Mouse (Mus musculus): ENCODE results near the gene Slc6a12. TPM values are rescaled to one million over a fixed set of nuclear protein-coding genes. Genes with fewer than 3 reads are reported as not detected.

The Slc6a12 gene
- polyA plus RNA-seq, 1 experiment from 2014 or later = 0.78 TPM

GRCm38 (mm10) chr6:121407571-121408011, 64.7 kb downstream of the Slc6a12 start:
- H3K27me3 ChIP-seq (replicated peaks; ENCODE audit: control insufficient read depth, insufficient read depth, low read length) = peaks cover 26% of the 10 kb centered on the region
- no peak overlapping the region for H3K9ac ChIP-seq (ENCODE audit: low read depth, low read length)
- H3K4me2 ChIP-seq (ENCODE audit: low read depth, low read length) = no peak overlapping the region
- H3K36me3 ChIP-seq (ENCODE audit: control insufficient read depth, insufficient read depth, low read length) = no peaks in the 10 kb centered on the region
- H3K4me1 ChIP-seq (ENCODE audit: control insufficient read depth, insufficient read depth, low read length) = no peaks in the 10 kb centered on the region
- WGBS = 32% methylated on average over 5 of the region's 5 CpGs
- H3K4me3 ChIP-seq (ENCODE audit: low read depth, low read length) = no peak overlapping the region
- no peaks in the 10 kb centered on the region for H3K9me3 ChIP-seq (ENCODE audit: control insufficient read depth, low read length)
- H3K27ac ChIP-seq (replicated peaks; ENCODE audit: low read depth, low read length) = no peak overlapping the region
- DNase-seq (ENCODE audit: low spot score) = peak; percentile 27
- ATAC-seq (ENCODE audit: low read depth) = 0 out of 2 replicates have a peak, but pooled peaks have one; percentile 12

DNA sequence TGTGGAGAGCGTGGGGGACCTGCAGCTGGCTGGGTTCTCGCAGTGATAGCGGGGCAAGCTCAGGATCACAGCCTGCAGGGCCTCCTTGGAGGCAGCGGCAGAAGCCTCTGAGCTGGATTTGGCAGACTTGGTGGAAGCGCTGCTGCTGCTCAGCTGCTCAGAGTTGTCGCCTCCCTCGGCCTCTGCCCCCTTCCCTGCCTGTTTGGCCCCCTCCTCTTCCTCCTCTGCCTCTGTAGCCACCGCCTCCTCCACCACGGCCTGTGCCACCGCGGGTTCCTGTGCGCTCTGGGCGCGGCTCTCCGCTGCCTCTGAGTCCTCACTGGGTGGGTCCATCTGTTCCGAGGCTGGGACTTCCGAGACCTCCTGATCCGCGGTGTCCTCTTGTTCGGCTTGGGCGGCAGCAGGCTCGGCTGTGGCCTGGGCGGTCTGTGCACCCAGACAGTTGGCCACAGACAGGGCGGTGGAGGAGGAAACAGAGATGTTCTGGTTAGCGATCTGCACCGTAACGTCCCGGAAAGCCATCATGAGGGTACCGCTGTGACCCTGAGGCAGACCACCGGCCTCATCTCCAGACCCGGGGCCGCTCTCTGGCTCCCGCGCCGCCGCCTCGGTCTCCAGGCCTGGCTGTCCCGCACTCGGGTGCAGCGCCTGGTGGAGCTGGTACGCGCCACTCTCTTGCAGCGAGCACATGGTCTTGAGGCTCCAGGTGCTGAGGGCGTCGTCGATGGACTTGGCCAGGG, 69.9 kb downstream of the Slc6a12 start:
- Histone ChIP-seq H3K27ac (replicated peaks; ENCODE audit: low read depth, low read length) (no peak overlapping the region), H3K9me3 (ENCODE audit: control insufficient read depth, low read length) (no peaks in the 10 kb centered on the region), H3K4me3 (ENCODE audit: low read depth, low read length) (peak overlapping the region; percentile 28), H3K36me3 (ENCODE audit: control insufficient read depth, insufficient read depth, low read length) (no peaks in the 10 kb centered on the region), H3K4me1 (ENCODE audit: control insufficient read depth, insufficient read depth, low read length) (no peaks in the 10 kb centered on the region), H3K9ac (ENCODE audit: low read depth, low read length) (peak overlapping the region; percentile 34; the same call in 1 of the 2 replicates), H3K27me3 (replicated peaks; ENCODE audit: control insufficient read depth, insufficient read depth, low read length) (peaks cover 59% of the 10 kb centered on the region), H3K4me2 (ENCODE audit: low read depth, low read length) (peak overlapping the region; percentile 47)
- DNase-seq (ENCODE audit: low spot score) (no peak), ATAC-seq (ENCODE audit: low read depth) (no peak)
- WGBS = 0% methylated on average over 36 of the region's 46 CpGs

Small RNA genes within 50 kb of the gene (microRNA-seq; reads per million reads assigned to microRNA genes)
- gene Gm24855 (ENCODE audit: borderline number of aligned reads) = not detected

Other genes starting within 250 kb of the Slc6a12 start
- gene Mical3, start 212.1 kb upstream of the Slc6a12 start, polyA plus RNA-seq (2014; fragmentation: Nextera tagmentation; extraction: Ambion mirVana) = 17.0 and 19.2 TPM in 2 replicates
- 7.6 and 8.9 TPM in 2 replicates for gene Pex26, start 159.4 kb upstream of the Slc6a12 start, polyA plus RNA-seq (2014; fragmentation: Nextera tagmentation; extraction: Ambion mirVana)
- 1.9 and 2.3 TPM in 2 replicates for gene Tuba8, start 132.4 kb upstream of the Slc6a12 start, polyA plus RNA-seq (2014; fragmentation: Nextera tagmentation; extraction: Ambion mirVana)
- gene Usp18, start 97.2 kb upstream of the Slc6a12 start, polyA plus RNA-seq (2014; fragmentation: Nextera tagmentation; extraction: Ambion mirVana) = 2.2 and 2.7 TPM in 2 replicates
- gene Slc6a13, start 42.8 kb upstream of the Slc6a12 start, polyA plus RNA-seq (2014; fragmentation: Nextera tagmentation; extraction: Ambion mirVana) = 10.6 and 11.5 TPM in 2 replicates
- 0.39 and 0.51 TPM in 2 replicates for gene Iqsec3, start 130.6 kb downstream of the Slc6a12 start, polyA plus RNA-seq (2014; fragmentation: Nextera tagmentation; extraction: Ambion mirVana)